Mouse (Mus musculus): Measurements from ENCODE around the gene Slc6a6. TPM values are rescaled to one million over a fixed set of nuclear protein-coding genes. Genes with fewer than 3 reads are reported as not detected.

Gene Slc6a6
- polyA plus RNA-seq, 2 experiments, result 41.2 to 43.3 TPM

DNA sequence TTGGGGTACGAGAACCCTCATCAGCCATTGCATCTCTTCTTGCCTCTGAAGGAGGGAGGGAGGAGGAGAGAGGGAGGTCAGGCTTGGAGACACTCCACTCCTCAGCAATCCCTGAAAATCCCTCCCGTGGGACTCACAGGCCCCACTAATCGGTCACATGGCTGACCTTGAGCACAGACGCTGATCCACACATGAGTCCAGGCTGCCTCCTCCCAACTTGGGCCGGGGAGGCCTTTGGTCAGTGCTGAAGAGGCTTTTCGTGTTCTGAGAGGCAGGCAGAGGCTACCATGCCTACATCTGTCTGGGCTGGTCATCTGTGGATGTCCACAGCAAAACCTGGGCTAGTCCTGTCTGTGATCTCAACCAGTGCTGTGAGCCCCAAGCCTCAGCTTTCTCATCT, 20.2 kb upstream of the Slc6a6 start:
- TF ChIP-seq POLR2A (IDR thresholded peaks at IDR 0.05; ENCODE audit: borderline replicate concordance, extremely low read depth, insufficient read depth, insufficient read length), result no peak
- Histone ChIP-seq H3K4me3 (replicated peaks; ENCODE audit: low read length) (no peak overlapping the region), H3K27me3 (ENCODE audit: control insufficient read depth, insufficient read depth, low read length) (no peaks in the 10 kb centered on the region), H3K4me1 (ENCODE audit: control insufficient read depth, insufficient read depth, low read length) (no peaks in the 10 kb centered on the region), H3K4me2 (replicated peaks; ENCODE audit: low read depth, low read length, severe bottlenecking) (no peak overlapping the region), H3K36me3 (ENCODE audit: control insufficient read depth, insufficient read depth, low read length) (no peaks in the 10 kb centered on the region), H3K9ac (ENCODE audit: low read depth, low read length, severe bottlenecking) (no peak overlapping the region), H3K27ac (replicated peaks; ENCODE audit: low read depth, low read length) (no peak overlapping the region), H3K9me3 (ENCODE audit: control insufficient read depth, low read length) (no peaks in the 10 kb centered on the region)
- DNase-seq (ENCODE audit: low spot score) (no peak), ATAC-seq (ENCODE audit: low FRiP score, low read depth) (no peak)
- WGBS, result 78% methylated on average over 5 of the region's 6 CpGs

DNA sequence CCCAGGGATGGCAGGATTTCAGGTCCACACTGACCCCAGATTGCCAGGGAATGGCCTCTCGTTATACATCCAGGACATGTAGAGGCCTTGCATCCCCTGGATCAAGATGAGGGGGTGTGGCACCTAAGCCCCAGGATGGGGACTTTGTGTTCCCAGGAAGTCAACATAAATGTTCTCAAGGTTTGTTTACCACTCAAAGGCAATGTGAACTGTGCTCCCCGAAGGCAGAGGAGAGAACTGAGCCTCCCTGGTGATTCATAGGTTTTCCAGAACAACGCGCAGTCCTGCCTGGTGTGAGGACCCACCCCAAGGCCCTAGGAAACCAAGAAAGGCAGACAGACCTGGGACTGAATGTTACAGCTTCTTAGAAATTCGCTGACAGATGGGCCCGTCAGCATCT, 18.6 kb upstream of the Slc6a6 start:
- DNase-seq (ENCODE audit: low spot score) (no peak), ATAC-seq (ENCODE audit: low FRiP score, low read depth) (no peak)
- no peaks in the 10 kb centered on the region for H3K27me3 ChIP-seq (ENCODE audit: control insufficient read depth, insufficient read depth, low read length)
- 88% methylated on average over 6 of the region's 6 CpGs for WGBS
- H3K4me2 ChIP-seq (replicated peaks; ENCODE audit: low read depth, low read length, severe bottlenecking), result no peak overlapping the region
- no peak overlapping the region for H3K27ac ChIP-seq (replicated peaks; ENCODE audit: low read depth, low read length)
- H3K36me3 ChIP-seq (ENCODE audit: control insufficient read depth, insufficient read depth, low read length), result no peaks in the 10 kb centered on the region
- no peak for TF ChIP-seq POLR2A (IDR thresholded peaks at IDR 0.05; ENCODE audit: borderline replicate concordance, extremely low read depth, insufficient read depth, insufficient read length)
- H3K9ac ChIP-seq (ENCODE audit: low read depth, low read length, severe bottlenecking), result no peak overlapping the region
- H3K4me3 ChIP-seq (replicated peaks; ENCODE audit: low read length), result no peak overlapping the region
- H3K9me3 ChIP-seq (ENCODE audit: control insufficient read depth, low read length), result no peaks in the 10 kb centered on the region
- H3K4me1 ChIP-seq (ENCODE audit: control insufficient read depth, insufficient read depth, low read length), result no peaks in the 10 kb centered on the region

DNA sequence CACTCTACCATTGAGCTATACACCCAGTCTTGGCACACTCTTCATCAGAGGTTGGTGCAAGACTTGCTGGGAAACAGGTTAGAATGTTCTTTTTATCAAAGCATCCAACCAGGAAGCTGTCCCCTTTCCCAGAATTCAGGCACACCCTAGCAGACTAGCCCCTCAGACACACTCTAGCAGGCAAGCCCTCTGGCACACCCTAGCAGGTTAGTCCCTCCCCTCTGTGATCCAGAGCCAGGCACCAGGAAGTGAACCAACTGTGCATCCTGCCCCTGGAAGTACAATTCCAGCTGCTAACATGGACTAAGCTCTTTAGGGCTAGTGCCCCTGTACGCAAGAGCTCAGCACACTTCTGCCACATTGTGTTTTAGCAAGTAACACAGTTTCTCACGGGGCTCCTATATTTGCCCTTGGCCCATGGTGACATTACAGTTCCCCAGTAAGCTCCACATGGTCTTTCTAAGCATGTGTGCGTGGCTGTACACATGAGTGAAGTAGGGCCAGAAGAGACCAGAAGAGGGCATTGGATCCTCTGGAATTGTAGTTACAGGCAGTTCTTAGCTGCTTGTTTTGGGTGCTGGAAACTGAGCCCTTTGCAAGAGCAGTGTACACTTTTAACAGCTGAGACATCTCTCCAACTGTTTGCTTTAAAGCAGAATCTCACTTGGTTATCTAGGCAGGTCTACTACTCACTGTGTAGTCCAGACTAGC, 17.7 kb upstream of the Slc6a6 start:
- WGBS, result 88% methylated on average over 3 of the region's 3 CpGs
- Histone ChIP-seq H3K9me3 (ENCODE audit: control insufficient read depth, low read length) (no peaks in the 10 kb centered on the region), H3K9ac (ENCODE audit: low read depth, low read length, severe bottlenecking) (no peak overlapping the region), H3K4me2 (replicated peaks; ENCODE audit: low read depth, low read length, severe bottlenecking) (no peak overlapping the region), H3K36me3 (ENCODE audit: control insufficient read depth, insufficient read depth, low read length) (no peaks in the 10 kb centered on the region), H3K4me3 (replicated peaks; ENCODE audit: low read length) (no peak overlapping the region), H3K4me1 (ENCODE audit: control insufficient read depth, insufficient read depth, low read length) (no peaks in the 10 kb centered on the region), H3K27ac (replicated peaks; ENCODE audit: low read depth, low read length) (no peak overlapping the region), H3K27me3 (ENCODE audit: control insufficient read depth, insufficient read depth, low read length) (no peaks in the 10 kb centered on the region)
- no peak for TF ChIP-seq POLR2A (IDR thresholded peaks at IDR 0.05; ENCODE audit: borderline replicate concordance, extremely low read depth, insufficient read depth, insufficient read length)
- DNase-seq (ENCODE audit: low spot score) (no peak), ATAC-seq (ENCODE audit: low FRiP score, low read depth) (no peak)

DNA sequence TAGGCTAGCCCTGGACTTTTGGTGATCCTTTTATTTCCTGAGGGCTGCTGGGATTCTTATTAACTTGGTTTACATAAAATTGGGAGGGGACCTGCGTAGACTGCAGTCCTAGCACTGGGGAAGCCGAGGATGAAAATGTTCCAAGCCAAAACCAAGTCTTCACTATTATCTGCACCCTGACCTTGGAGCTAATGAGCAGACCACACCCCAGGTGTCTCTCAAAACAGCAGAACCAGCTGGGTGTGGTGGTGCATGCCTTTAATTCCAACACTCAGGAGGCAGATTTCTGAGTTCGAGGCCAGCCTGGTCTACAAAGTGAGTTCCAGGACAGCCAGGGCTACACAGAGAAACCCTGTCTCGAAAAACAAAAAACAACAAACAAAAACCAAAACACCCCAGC, 16.7 kb upstream of the Slc6a6 start:
- Histone ChIP-seq H3K36me3 (ENCODE audit: control insufficient read depth, insufficient read depth, low read length) (no peaks in the 10 kb centered on the region), H3K27me3 (ENCODE audit: control insufficient read depth, insufficient read depth, low read length) (no peaks in the 10 kb centered on the region), H3K4me1 (ENCODE audit: control insufficient read depth, insufficient read depth, low read length) (no peaks in the 10 kb centered on the region), H3K4me3 (replicated peaks; ENCODE audit: low read length) (no peak overlapping the region), H3K9ac (ENCODE audit: low read depth, low read length, severe bottlenecking) (no peak overlapping the region), H3K27ac (replicated peaks; ENCODE audit: low read depth, low read length) (no peak overlapping the region), H3K4me2 (replicated peaks; ENCODE audit: low read depth, low read length, severe bottlenecking) (no peak overlapping the region), H3K9me3 (ENCODE audit: control insufficient read depth, low read length) (no peaks in the 10 kb centered on the region)
- no peak for TF ChIP-seq POLR2A (IDR thresholded peaks at IDR 0.05; ENCODE audit: borderline replicate concordance, extremely low read depth, insufficient read depth, insufficient read length)
- ATAC-seq (ENCODE audit: low FRiP score, low read depth), result no peak
- WGBS, result 85% methylated on average over 4 of the region's 4 CpGs
- no peak for DNase-seq (ENCODE audit: low spot score)

DNA sequence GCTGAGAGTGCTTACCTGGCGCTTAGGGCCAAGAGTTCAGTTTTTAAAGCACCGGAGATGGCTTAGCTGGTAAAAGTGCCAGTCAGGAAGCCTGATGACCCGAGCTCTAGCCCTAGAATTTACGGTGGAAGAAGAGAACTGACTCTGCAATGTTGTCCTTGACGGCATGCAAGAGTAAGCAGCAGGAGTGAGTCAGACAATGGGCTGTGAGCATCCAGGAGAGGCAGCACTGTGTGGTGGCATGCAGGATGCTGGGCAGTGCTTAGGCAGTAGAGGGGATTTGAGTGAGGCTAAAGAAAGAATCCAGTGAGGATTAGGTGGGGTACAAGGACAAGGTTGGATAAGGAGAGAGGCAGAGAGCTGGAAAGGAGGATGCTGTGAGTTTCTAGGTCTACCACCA, 15.6 kb upstream of the Slc6a6 start:
- Histone ChIP-seq H3K9ac (ENCODE audit: low read depth, low read length, severe bottlenecking) (no peak overlapping the region), H3K4me3 (replicated peaks; ENCODE audit: low read length) (no peak overlapping the region), H3K4me2 (replicated peaks; ENCODE audit: low read depth, low read length, severe bottlenecking) (no peak overlapping the region), H3K9me3 (ENCODE audit: control insufficient read depth, low read length) (no peaks in the 10 kb centered on the region), H3K27me3 (ENCODE audit: control insufficient read depth, insufficient read depth, low read length) (no peaks in the 10 kb centered on the region), H3K27ac (replicated peaks; ENCODE audit: low read depth, low read length) (no peak overlapping the region), H3K4me1 (ENCODE audit: control insufficient read depth, insufficient read depth, low read length) (no peaks in the 10 kb centered on the region), H3K36me3 (ENCODE audit: control insufficient read depth, insufficient read depth, low read length) (no peaks in the 10 kb centered on the region)
- WGBS, result 49% methylated on average over 5 of the region's 5 CpGs
- DNase-seq (ENCODE audit: low spot score), result no peak
- TF ChIP-seq POLR2A (IDR thresholded peaks at IDR 0.05; ENCODE audit: borderline replicate concordance, extremely low read depth, insufficient read depth, insufficient read length), result no peak
- no peak for ATAC-seq (ENCODE audit: low FRiP score, low read depth)

All from limb, embryonic 14.5 days (tissue).